Mouse (Mus musculus) hindbrain, embryonic 13.5 days (tissue): ENCODE data around the gene Olfr706. TPM values are rescaled to one million over a fixed set of nuclear protein-coding genes. Genes with fewer than 3 reads are reported as not detected.
"Not testable (repeated sequence)": the region's sequence is repeated elsewhere in the genome, so short reads cannot be mapped to it uniquely, and the experiment has no call there.

ENCODE experiments used
- ATAC-seq: fragments of 200-750 bp; cut with Nextera tagmentation; 2 replicates; pipeline ENCODE4 v1.8.0; 2017; ENCODE audit warnings: moderate TSS enrichment; ENCODE audit not compliant: low FRiP score
- H3K27ac ChIP-seq: fragments of 300-500 bp; sonication (generic); 2 replicates; pipeline ENCODE4 v1.5.1; 2015; ENCODE audit warnings: inconsistent platforms, mild to moderate bottlenecking, moderate library complexity
- H3K27me3 ChIP-seq: fragments of 300-500 bp; sonication (generic); 2 replicates; pipeline ENCODE4 v1.6.1; 2015; ENCODE audit warnings: mild to moderate bottlenecking, inconsistent platforms
- H3K36me3 ChIP-seq: fragments of 300-500 bp; sonication (generic); 2 replicates; pipeline ENCODE4 v1.6.1; 2015; ENCODE audit warnings: mild to moderate bottlenecking, inconsistent platforms
- H3K4me1 ChIP-seq: fragments of 300-500 bp; sonication (generic); replicated peaks from 2 replicates; pipeline ENCODE4 v1.6.1; 2015; ENCODE audit warnings: inconsistent platforms
- H3K4me2 ChIP-seq: fragments of 300-500 bp; sonication (generic); 2 replicates; pipeline ENCODE4 v1.6.1; 2015; ENCODE audit warnings: inconsistent platforms, mild to moderate bottlenecking, moderate library complexity
- H3K4me3 ChIP-seq: fragments of 300-500 bp; sonication (generic); 2 replicates; pipeline ENCODE4 v1.5.1; 2015; ENCODE audit warnings: mild to moderate bottlenecking, inconsistent platforms
- H3K9ac ChIP-seq: fragments of 300-500 bp; sonication (generic); 2 replicates; pipeline ENCODE4 v1.6.1; 2015; ENCODE audit warnings: mild to moderate bottlenecking, inconsistent platforms
- H3K9me3 ChIP-seq: fragments of 300-500 bp; sonication (generic); 2 replicates; pipeline ENCODE4 v1.6.1; 2016; ENCODE audit warnings: inconsistent platforms
- WGBS: fragments of 180-500 bp; shearing (Covaris S2); methylation state at CpG from one replicate; pipeline ENCODE4 v1.1.7; 2015; 5-methylcytosine and 5-hydroxymethylcytosine counted together
- polyA plus RNA-seq: library from polyadenylated mRNA; unstranded; fragments of >200 nt; fragmentation: Nextera tagmentation; extraction: Ambion mirVana; gene quantifications from 2 replicates; pipeline ENCODE4 v1.2.1, GENCODE M21; 2015

Gene Olfr706
- polyA plus RNA-seq, result not detected in 2 replicates

- Histone ChIP-seq H3K27ac (no peak within 1 kb of the TSS), H3K4me1 (no peaks in the 10 kb centered on the region), H3K9me3 (no peaks in the 10 kb centered on the region), H3K4me3 (no peak within 1 kb of the TSS), H3K27me3 (no peaks in the 10 kb centered on the region), H3K9ac (no peak within 1 kb of the TSS), H3K36me3 (no peaks in the 10 kb centered on the region), H3K4me2 (no peak within 1 kb of the TSS)
- ATAC-seq, result no peak
- WGBS, result 85% methylated on average over 2 of the region's 2 CpGs
Measured at GRCm38 (mm10) chr7:106888062-106888461, at the start of gene Olfr706. Gene Olfr706 (minus strand): TSS chr7:106888162.

GRCm38 (mm10) chr7:106932119-106932518 is 44.2 kb upstream of the Olfr706 start, which contains the start of gene Olfr709-ps1:
Gene Olfr709-ps1 (minus strand): TSS chr7:106932219.
- no peak within 1 kb of the TSS for H3K4me2 ChIP-seq
- no peak for ATAC-seq
- H3K4me3 ChIP-seq, result no peak within 1 kb of the TSS
- H3K4me1 ChIP-seq, result no peaks in the 10 kb centered on the region
- H3K27ac ChIP-seq, result no peak within 1 kb of the TSS
- H3K36me3 ChIP-seq, result no peaks in the 10 kb centered on the region
- no peak within 1 kb of the TSS for H3K9ac ChIP-seq
- H3K9me3 ChIP-seq, result no peaks in the 10 kb centered on the region
- no peaks in the 10 kb centered on the region for H3K27me3 ChIP-seq

- not testable (repeated sequence) for H3K27me3 ChIP-seq, H3K4me1 ChIP-seq, H3K27ac ChIP-seq, H3K4me2 ChIP-seq, H3K9me3 ChIP-seq, ATAC-seq, H3K9ac ChIP-seq, H3K36me3 ChIP-seq, H3K4me3 ChIP-seq
- 84% methylated on average over 7 of the region's 7 CpGs for WGBS
Measured at GRCm38 (mm10) chr7:106920961-106921360, 33.0 kb upstream of the Olfr706 start.

GRCm38 (mm10) chr7:106907676-106908075 is 19.7 kb upstream of the Olfr706 start, which contains the start of gene Olfr1532-ps1:
Gene Olfr1532-ps1 (plus strand): TSS chr7:106908001.
- Histone ChIP-seq H3K4me1 (no peaks in the 10 kb centered on the region), H3K4me2 (no peak within 1 kb of the TSS), H3K27me3 (no peaks in the 10 kb centered on the region), H3K9ac (no peak within 1 kb of the TSS), H3K9me3 (no peaks in the 10 kb centered on the region), H3K36me3 (no peaks in the 10 kb centered on the region), H3K4me3 (no peak within 1 kb of the TSS), H3K27ac (no peak within 1 kb of the TSS)
- WGBS, result 72% methylated on average over 2 of the region's 2 CpGs
- ATAC-seq, result no peak

GRCm38 (mm10) chr7:106901141-106901540 is 13.2 kb upstream of the Olfr706 start, which contains the start of gene Olfr707:
Gene Olfr707 (minus strand): TSS chr7:106901241.
- H3K9me3 ChIP-seq, H3K36me3 ChIP-seq, ATAC-seq, H3K27me3 ChIP-seq, H3K4me1 ChIP-seq, H3K4me3 ChIP-seq, H3K27ac ChIP-seq, H3K4me2 ChIP-seq, H3K9ac ChIP-seq: not testable (repeated sequence)
- 88% methylated on average over 3 of the region's 3 CpGs for WGBS

GRCm38 (mm10) chr7:106876791-106877190 is 11.2 kb downstream of the Olfr706 start, which contains the start of gene Olfr705:
Gene Olfr705 (minus strand): TSS chr7:106876891.
- no peak for ATAC-seq
- 87% methylated on average over 3 of the region's 3 CpGs for WGBS
- Histone ChIP-seq H3K4me2 (no peak within 1 kb of the TSS), H3K9me3 (no peaks in the 10 kb centered on the region), H3K4me3 (no peak within 1 kb of the TSS), H3K4me1 (no peaks in the 10 kb centered on the region), H3K36me3 (no peaks in the 10 kb centered on the region), H3K27ac (no peak within 1 kb of the TSS), H3K9ac (no peak within 1 kb of the TSS), H3K27me3 (no peaks in the 10 kb centered on the region)

- no peak for ATAC-seq
- Histone ChIP-seq H3K27me3 (no peaks in the 10 kb centered on the region), H3K9me3 (no peaks in the 10 kb centered on the region), H3K4me1 (no peaks in the 10 kb centered on the region), H3K4me2 (no peak within 1 kb of the TSS), H3K36me3 (no peaks in the 10 kb centered on the region), H3K27ac (no peak within 1 kb of the TSS), H3K9ac (no peak within 1 kb of the TSS), H3K4me3 (no peak within 1 kb of the TSS)
Measured at GRCm38 (mm10) chr7:106862885-106863284, 25.1 kb downstream of the Olfr706 start, which contains the start of gene Olfr704. Gene Olfr704 (plus strand): TSS chr7:106863185.

- H3K36me3 ChIP-seq, result no peaks in the 10 kb centered on the region
- 70% methylated on average over 2 of the region's 2 CpGs for WGBS
Measured at GRCm38 (mm10) chr7:106843060-106843459, 44.9 kb downstream of the Olfr706 start, which contains the start of gene Olfr703. Gene Olfr703 (plus strand): TSS chr7:106843360.

GRCm38 (mm10) chr7:106833793-106834192 is 54.2 kb downstream of the Olfr706 start, which contains the start of gene Olfr702:
Gene Olfr702 (minus strand): TSS chr7:106833893.
- H3K9me3 ChIP-seq, result no peaks in the 10 kb centered on the region
- no peak within 1 kb of the TSS for H3K9ac ChIP-seq
- ATAC-seq, result no peak
- H3K27me3 ChIP-seq, result no peaks in the 10 kb centered on the region
- H3K4me2 ChIP-seq, result no peak within 1 kb of the TSS
- H3K36me3 ChIP-seq, result no peaks in the 10 kb centered on the region
- H3K27ac ChIP-seq, result no peak within 1 kb of the TSS
- H3K4me1 ChIP-seq, result no peaks in the 10 kb centered on the region
- H3K4me3 ChIP-seq, result no peak within 1 kb of the TSS

More at GRCm38 (mm10) chr7:106843060-106843459, 44.9 kb downstream of the Olfr706 start, which contains the start of gene Olfr703:
- Histone ChIP-seq H3K27ac (no peak within 1 kb of the TSS), H3K4me1 (no peaks in the 10 kb centered on the region), H3K9me3 (no peaks in the 10 kb centered on the region), H3K27me3 (no peaks in the 10 kb centered on the region), H3K9ac (no peak within 1 kb of the TSS), H3K4me3 (no peak within 1 kb of the TSS), H3K4me2 (no peak within 1 kb of the TSS)
- no peak for ATAC-seq

Other genes starting within 250 kb of the Olfr706 start
- gene Olfr693, start 207.6 kb downstream of the Olfr706 start, polyA plus RNA-seq, result not detected in 2 replicates
- gene Olfr694, start 196.3 kb downstream of the Olfr706 start, polyA plus RNA-seq, result not detected in 2 replicates
- gene Olfr695, start 171.8 kb downstream of the Olfr706 start, polyA plus RNA-seq, result not detected in 2 replicates
- gene Olfr697, start 145.7 kb downstream of the Olfr706 start, polyA plus RNA-seq, result not detected in 2 replicates
- gene Olfr698, start 132.8 kb downstream of the Olfr706 start, polyA plus RNA-seq, result not detected in 2 replicates
- not detected in 2 replicates for gene Olfr699, start 95.0 kb downstream of the Olfr706 start, polyA plus RNA-seq
- not detected in 2 replicates for gene Olfr700, start 79.3 kb downstream of the Olfr706 start, polyA plus RNA-seq
- not detected in 2 replicates for gene Olfr701, start 74.0 kb downstream of the Olfr706 start, polyA plus RNA-seq
- not detected in 2 replicates for gene Olfr702, start 54.3 kb downstream of the Olfr706 start, polyA plus RNA-seq
- gene Olfr703, start 44.8 kb downstream of the Olfr706 start, polyA plus RNA-seq, result not detected in 2 replicates
- gene Olfr704, start 25.0 kb downstream of the Olfr706 start, polyA plus RNA-seq, result not detected in 2 replicates
- not detected in 2 replicates for gene Olfr705, start 11.3 kb downstream of the Olfr706 start, polyA plus RNA-seq
- gene Olfr707, start 13.1 kb upstream of the Olfr706 start, polyA plus RNA-seq, result not detected in 2 replicates
- gene Olfr1532-ps1, start 19.8 kb upstream of the Olfr706 start, polyA plus RNA-seq, result not detected in 2 replicates
- gene Olfr709-ps1, start 44.1 kb upstream of the Olfr706 start, polyA plus RNA-seq, result not detected in 2 replicates
- not detected in 2 replicates for gene Olfr710, start 60.1 kb upstream of the Olfr706 start, polyA plus RNA-seq
- not detected in 2 replicates for gene Olfr6, start 75.8 kb upstream of the Olfr706 start, polyA plus RNA-seq
- not detected in 2 replicates for gene Olfr711, start 87.3 kb upstream of the Olfr706 start, polyA plus RNA-seq
- not detected in 2 replicates for gene Olfr2, start 117.9 kb upstream of the Olfr706 start, polyA plus RNA-seq
- gene Olfr713, start 143.0 kb upstream of the Olfr706 start, polyA plus RNA-seq, result not detected in 2 replicates
- gene Olfr714, start 182.8 kb upstream of the Olfr706 start, polyA plus RNA-seq, result not detected in 2 replicates
- not detected in 2 replicates for gene Olfr17, start 205.1 kb upstream of the Olfr706 start, polyA plus RNA-seq
- gene Olfr715b, start 222.2 kb upstream of the Olfr706 start, polyA plus RNA-seq, result not detected in 2 replicates
- not detected in 2 replicates for gene Olfr715, start 242.9 kb upstream of the Olfr706 start, polyA plus RNA-seq